Mouse (Mus musculus) neural tube, embryonic 12.5 days (tissue): ENCODE data around the gene Itsn1. TPM values are rescaled to one million over a fixed set of nuclear protein-coding genes. Genes with fewer than 3 reads are reported as not detected.

Experiments used
- ATAC-seq: fragments of 200-750 bp; cut with Nextera tagmentation; 2 replicates; pipeline ENCODE4 v1.8.0; 2017; ENCODE audit warnings: low read depth, mild to moderate bottlenecking, moderate TSS enrichment, moderate library complexity; ENCODE audit not compliant: low FRiP score
- H3K27ac ChIP-seq: fragments of 300-500 bp; sonication (generic); 2 replicates; pipeline ENCODE4 v1.5.1; 2016
- H3K27me3 ChIP-seq: fragments of 300-500 bp; sonication (generic); replicated peaks from 2 replicates; pipeline ENCODE4 v1.6.1; 2016; ENCODE audit warnings: mild to moderate bottlenecking
- H3K36me3 ChIP-seq: fragments of 300-500 bp; sonication (generic); 2 replicates; pipeline ENCODE4 v1.6.1; 2016; ENCODE audit warnings: mild to moderate bottlenecking
- H3K4me1 ChIP-seq: fragments of 300-500 bp; sonication (generic); 2 replicates; pipeline ENCODE4 v1.6.1; 2016
- H3K4me2 ChIP-seq: fragments of 300-500 bp; sonication (generic); replicated peaks from 2 replicates; pipeline ENCODE4 v1.6.1; 2016; ENCODE audit warnings: mild to moderate bottlenecking
- H3K4me3 ChIP-seq: fragments of 300-500 bp; sonication (generic); 2 replicates; pipeline ENCODE4 v1.5.1; 2016
- H3K9ac ChIP-seq: fragments of 300-500 bp; sonication (generic); 2 replicates; pipeline ENCODE4 v1.6.1; 2016; ENCODE audit warnings: mild to moderate bottlenecking
- H3K9me3 ChIP-seq: fragments of 300-500 bp; sonication (generic); 2 replicates; pipeline ENCODE4 v1.6.1; 2016; ENCODE audit warnings: mild to moderate bottlenecking
- WGBS: fragments of 180-500 bp; shearing (Covaris S2); methylation state at CpG from one replicate; pipeline ENCODE4 v1.1.7; 2016; 5-methylcytosine and 5-hydroxymethylcytosine counted together
- polyA plus RNA-seq: library from polyadenylated mRNA; unstranded; fragments of >200 nt; fragmentation: Nextera tagmentation; extraction: Ambion mirVana; gene quantifications from 2 replicates; pipeline ENCODE4 v1.2.1, GENCODE M21; 2016

Itsn1 gene
- polyA plus RNA-seq, 1 experiment from 2014 or later: 74.4 TPM

DNA sequence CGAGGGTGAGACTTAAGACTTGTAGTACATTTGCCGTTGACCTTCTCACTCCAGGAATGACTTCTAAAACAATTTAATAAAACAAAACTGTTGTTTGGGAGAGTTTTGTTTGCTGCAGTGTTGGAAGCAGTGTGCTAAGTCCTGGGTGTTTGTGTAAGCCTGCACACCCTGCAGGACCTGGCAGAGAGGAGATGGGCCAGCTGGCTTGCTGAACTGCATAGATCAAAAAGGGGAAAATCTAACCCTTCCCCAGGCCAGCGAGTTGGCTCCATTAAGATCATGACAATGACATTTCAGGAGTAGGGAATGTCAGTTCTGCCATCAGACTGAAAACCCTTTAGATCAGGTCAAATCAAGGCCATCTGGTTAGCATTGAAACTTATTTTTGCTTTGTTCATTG, 130.1 kb downstream of the Itsn1 start:
- no peak for ATAC-seq
- 89% methylated on average over 3 of the region's 3 CpGs for WGBS

DNA sequence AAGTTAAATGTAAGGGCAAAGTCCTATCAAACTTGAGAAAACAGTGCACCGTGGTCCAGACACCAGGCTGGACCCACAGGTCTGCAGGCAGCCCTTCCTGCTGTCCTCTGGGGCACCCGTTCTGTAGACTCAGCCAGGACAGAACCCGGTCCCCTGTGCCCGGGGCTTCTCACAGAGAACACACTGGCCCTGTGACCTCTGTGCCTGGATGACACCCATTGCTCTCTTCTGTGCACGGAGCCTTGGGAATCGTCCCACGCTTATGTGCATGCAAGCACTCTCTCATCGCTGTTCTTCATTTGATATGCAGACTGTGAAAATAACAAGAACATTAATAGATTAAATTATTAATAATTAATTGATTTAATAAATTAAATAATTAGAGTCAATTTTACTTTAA, 130.9 kb downstream of the Itsn1 start:
- H3K27ac ChIP-seq: no peak overlapping the region
- no peak for ATAC-seq

More for the DNA sequence above, 130.1 kb downstream of the Itsn1 start:
- no peaks in the 10 kb centered on the region for H3K27me3 ChIP-seq
- peaks cover 14% of the 10 kb centered on the region for H3K4me1 ChIP-seq
- H3K4me2 ChIP-seq: no peak overlapping the region
- H3K9me3 ChIP-seq: no peaks in the 10 kb centered on the region
- no peak overlapping the region for H3K4me3 ChIP-seq
- H3K9ac ChIP-seq: no peak overlapping the region
- H3K27ac ChIP-seq: no peak overlapping the region
- peaks cover 68% of the 10 kb centered on the region for H3K36me3 ChIP-seq

DNA sequence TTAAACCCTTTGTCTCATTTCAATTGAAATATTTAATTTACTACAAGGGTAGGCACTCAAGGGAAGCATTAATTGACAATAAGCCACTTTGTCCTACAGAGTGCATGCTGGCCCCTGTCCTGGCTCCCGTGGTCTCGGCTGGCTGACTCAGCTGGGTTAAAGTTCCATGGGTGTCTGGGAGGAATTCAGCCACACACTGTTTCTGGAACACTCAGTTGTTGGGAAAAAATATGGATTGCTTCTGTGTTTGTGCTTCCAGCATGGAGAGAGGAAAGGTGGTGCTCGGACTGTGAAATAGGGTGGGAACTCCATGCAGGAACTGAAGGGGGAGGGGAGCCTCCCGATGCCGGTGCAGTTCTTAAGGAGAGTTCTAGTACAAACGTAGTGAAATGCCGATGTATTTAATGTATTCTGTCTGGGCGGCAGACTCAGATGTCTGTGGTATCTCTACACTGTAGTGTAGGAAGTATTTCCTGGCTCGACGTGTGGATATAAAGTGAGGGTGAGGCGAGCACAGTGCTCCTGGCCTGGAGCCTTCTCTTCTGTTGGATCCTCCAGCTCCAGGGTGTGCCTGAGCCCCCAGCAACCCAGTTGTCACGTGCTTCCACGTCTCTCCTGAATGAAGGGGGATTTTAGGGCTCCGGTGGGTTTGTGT, 131.5 kb downstream of the Itsn1 start:
- Histone ChIP-seq H3K9ac (no peak overlapping the region), H3K9me3 (no peaks in the 10 kb centered on the region), H3K4me2 (no peak overlapping the region; the same call in 1 of the 2 replicates), H3K4me1 (peaks cover 14% of the 10 kb centered on the region), H3K27me3 (no peaks in the 10 kb centered on the region), H3K4me3 (no peak overlapping the region), H3K36me3 (peaks cover 69% of the 10 kb centered on the region), H3K27ac (no peak overlapping the region)
- 58% methylated on average over 14 of the region's 14 CpGs for WGBS
- no peak for ATAC-seq

More for the DNA sequence above, 130.9 kb downstream of the Itsn1 start:
- Histone ChIP-seq H3K4me1 (peaks cover 14% of the 10 kb centered on the region), H3K4me3 (no peak overlapping the region), H3K9me3 (no peaks in the 10 kb centered on the region), H3K9ac (no peak overlapping the region), H3K27me3 (no peaks in the 10 kb centered on the region), H3K4me2 (no peak overlapping the region), H3K36me3 (peaks cover 68% of the 10 kb centered on the region)
- 83% methylated on average over 8 of the region's 8 CpGs for WGBS

DNA sequence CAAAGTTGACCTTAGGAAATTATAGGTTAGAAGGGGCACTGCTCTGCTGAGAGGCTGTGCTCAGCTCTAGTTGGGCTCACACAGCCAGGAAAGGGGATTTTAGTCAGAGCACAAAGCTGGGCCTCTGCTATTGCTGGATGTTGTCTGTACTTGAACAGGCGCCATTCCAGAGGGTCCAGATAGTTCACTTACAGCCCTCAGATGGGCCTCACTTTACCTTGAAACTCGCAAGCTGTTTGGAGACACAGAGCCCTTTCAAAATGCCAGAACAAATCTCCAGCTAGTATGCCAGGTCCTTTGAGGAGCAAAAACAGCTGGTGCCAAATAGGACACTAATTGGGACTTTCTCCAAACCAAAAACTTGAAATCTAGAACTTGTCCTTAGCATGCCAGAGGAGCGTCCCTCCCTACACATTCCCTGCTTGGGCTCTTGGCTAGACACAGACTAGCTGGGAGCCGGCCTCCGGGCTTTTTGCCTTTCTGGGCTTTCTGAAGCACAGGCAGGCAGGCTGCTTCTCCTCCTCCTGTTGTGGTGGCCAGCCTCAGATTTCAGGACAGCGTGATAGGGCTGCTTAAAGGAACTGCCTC, 132.8 kb downstream of the Itsn1 start:
- no peak overlapping the region for H3K9ac ChIP-seq
- H3K4me2 ChIP-seq: no peak overlapping the region
- peaks cover 67% of the 10 kb centered on the region for H3K36me3 ChIP-seq
- H3K27ac ChIP-seq: no peak overlapping the region
- no peak for ATAC-seq
- 83% methylated on average over 6 of the region's 6 CpGs for WGBS
- peaks cover 14% of the 10 kb centered on the region for H3K4me1 ChIP-seq
- H3K27me3 ChIP-seq: no peaks in the 10 kb centered on the region
- H3K9me3 ChIP-seq: no peaks in the 10 kb centered on the region
- H3K4me3 ChIP-seq: no peak overlapping the region

DNA sequence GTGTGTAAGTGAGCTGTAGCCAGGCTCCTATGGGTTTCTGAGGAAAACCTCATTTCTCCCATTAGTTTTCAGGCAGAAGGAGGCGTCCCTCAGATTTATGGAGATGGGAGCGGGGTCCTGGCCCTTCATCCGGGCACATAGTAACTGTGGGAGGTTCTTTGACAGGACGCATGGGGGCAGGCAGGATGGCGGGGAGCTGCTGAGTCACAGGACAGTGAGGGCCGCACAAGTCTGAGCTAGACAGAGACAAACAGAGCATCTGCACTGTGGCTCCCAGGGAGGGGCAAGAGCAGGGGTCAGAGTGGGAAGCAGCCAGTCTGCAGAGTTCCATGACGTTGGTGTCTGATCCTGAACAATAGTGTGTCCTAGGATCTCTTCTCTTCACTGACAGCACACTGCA, 133.8 kb downstream of the Itsn1 start:
- H3K4me2 ChIP-seq: no peak overlapping the region
- no peaks in the 10 kb centered on the region for H3K9me3 ChIP-seq
- no peak overlapping the region for H3K9ac ChIP-seq
- WGBS: 64% methylated on average over 7 of the region's 7 CpGs
- H3K27ac ChIP-seq: no peak overlapping the region
- peaks cover 14% of the 10 kb centered on the region for H3K4me1 ChIP-seq
- H3K36me3 ChIP-seq: peaks cover 66% of the 10 kb centered on the region
- no peak for ATAC-seq
- no peaks in the 10 kb centered on the region for H3K27me3 ChIP-seq
- H3K4me3 ChIP-seq: no peak overlapping the region

DNA sequence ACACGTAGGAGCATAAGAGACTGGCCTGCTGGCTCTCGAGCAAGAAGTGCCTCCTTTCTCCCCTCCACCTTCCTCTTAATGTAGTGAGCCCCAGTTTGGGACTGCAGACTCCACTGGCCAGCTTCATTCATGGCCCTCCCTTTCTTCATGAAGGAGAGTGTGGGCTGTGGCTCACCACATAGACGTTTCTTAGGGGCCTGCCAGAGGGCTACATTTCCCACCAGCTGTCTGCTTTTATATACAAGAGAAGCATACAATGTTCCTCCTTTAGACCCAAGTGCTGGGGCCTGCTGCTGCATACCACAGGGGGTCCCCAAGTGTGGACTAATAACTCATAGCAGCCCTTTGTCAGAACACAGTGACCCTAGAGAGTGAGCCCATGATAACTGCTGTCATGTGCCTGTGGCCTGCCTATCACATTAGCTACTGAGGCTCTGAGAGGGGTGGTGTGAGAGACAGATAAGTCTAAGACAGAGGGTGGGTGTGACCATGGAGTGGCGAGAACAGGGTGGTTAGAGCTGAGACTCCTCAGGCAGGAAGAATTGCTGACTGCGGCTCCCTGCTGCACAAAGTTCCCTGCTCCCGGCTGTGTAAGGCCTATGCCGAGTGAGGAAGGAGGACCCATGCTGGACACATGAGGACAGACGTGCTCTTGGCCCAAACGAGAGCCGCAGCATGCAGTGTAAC, 135.7 kb downstream of the Itsn1 start:
- no peaks in the 10 kb centered on the region for H3K27me3 ChIP-seq
- peaks cover 75% of the 10 kb centered on the region for H3K36me3 ChIP-seq
- no peaks in the 10 kb centered on the region for H3K9me3 ChIP-seq
- WGBS: 68% methylated on average over 10 of the region's 10 CpGs
- H3K9ac ChIP-seq: no peak overlapping the region
- no peak overlapping the region for H3K4me2 ChIP-seq
- ATAC-seq: peak; percentile 46; the same call in 1 of the 2 replicates
- H3K4me1 ChIP-seq: peaks cover 9% of the 10 kb centered on the region
- H3K27ac ChIP-seq: no peak overlapping the region
- H3K4me3 ChIP-seq: no peak overlapping the region

DNA sequence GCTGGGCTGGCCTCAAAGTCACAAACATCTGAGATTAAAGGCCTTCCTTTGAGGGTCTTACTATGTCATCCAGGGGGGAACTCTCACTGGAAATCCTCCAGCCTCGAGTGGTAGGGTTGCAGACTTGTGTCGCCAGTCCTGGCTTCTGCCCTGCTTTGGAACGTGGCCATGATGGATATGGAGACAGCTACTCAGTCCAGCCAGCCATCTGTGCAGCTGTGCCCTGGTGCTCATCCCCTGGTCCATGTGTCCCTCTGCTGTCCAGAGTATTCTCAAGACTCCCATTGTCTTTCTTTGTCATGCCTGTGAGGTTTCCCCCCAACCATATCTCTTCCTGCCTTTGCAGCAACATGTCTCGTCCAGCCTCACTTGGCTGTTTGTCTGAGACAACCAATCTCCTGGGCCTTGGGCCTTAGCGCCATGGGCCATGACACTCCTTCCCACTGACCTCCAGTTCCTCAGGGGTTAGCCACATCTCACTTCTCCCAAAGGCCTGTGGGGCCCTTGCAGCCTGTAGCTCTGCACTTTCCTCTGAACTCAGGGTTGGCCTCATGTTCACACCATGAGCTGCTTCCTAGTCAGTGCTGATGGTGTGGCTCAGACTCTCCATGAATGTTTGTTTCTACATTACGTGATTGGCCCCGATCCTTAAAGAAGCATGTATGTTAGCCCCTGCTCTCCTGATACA, 136.6 kb downstream of the Itsn1 start:
- no peak for ATAC-seq
- Histone ChIP-seq H3K4me2 (no peak overlapping the region), H3K4me3 (no peak overlapping the region), H3K4me1 (peaks cover 3% of the 10 kb centered on the region), H3K9ac (no peak overlapping the region), H3K27ac (no peak overlapping the region), H3K9me3 (no peaks in the 10 kb centered on the region), H3K27me3 (no peaks in the 10 kb centered on the region), H3K36me3 (peaks cover 82% of the 10 kb centered on the region)
- WGBS: 88% methylated on average over 7 of the region's 7 CpGs

DNA sequence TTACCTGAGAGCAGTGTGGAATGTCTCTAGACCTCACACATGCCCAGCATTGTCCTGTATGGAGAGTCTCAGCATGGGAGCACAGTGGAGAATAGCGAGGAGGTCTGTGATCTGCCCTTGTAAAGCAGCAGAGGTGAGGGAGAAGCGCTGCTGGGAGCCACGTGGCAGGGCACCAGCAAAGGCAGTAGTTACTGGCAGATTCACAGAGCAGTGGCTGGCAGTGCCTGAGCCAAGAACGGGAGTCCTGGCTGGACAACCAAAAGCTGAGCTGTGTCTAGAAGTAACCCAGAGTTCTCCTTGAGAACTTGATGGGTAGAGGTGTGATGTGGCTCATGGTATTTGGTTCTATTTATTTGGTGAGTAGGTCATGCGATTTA, 137.2 kb downstream of the Itsn1 start:
- peaks cover 84% of the 10 kb centered on the region for H3K36me3 ChIP-seq
- H3K27me3 ChIP-seq: no peaks in the 10 kb centered on the region
- no peak overlapping the region for H3K4me3 ChIP-seq
- no peak overlapping the region for H3K27ac ChIP-seq
- 87% methylated on average over 5 of the region's 5 CpGs for WGBS
- no peaks in the 10 kb centered on the region; the same call in 1 of the 2 replicates for H3K4me1 ChIP-seq
- H3K9ac ChIP-seq: no peak overlapping the region
- H3K4me2 ChIP-seq: no peak overlapping the region
- ATAC-seq: no peak
- no peaks in the 10 kb centered on the region for H3K9me3 ChIP-seq

DNA sequence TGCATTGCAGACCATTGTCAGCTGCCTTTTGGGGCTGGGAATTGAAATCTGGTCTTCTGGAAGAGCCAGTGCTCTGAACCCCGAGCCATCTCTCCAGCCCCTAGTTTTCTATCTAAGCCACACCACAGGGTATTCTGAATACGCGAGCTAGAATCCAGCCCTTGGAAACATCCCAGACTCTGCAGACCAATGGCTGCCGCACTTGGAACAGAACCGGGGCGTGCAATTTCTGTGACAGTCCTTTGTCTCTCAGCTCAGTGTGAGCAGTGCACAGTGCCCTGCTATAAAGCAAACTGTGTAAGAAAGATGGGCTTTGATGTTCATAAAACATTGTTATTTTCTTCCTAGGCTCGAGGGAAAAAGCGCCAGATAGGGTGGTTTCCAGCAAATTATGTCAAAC, 138.6 kb downstream of the Itsn1 start:
- no peak overlapping the region for H3K4me2 ChIP-seq
- H3K9ac ChIP-seq: no peak overlapping the region
- WGBS: 93% methylated on average over 8 of the region's 8 CpGs
- H3K36me3 ChIP-seq: peaks cover 94% of the 10 kb centered on the region
- no peak for ATAC-seq
- H3K27me3 ChIP-seq: no peaks in the 10 kb centered on the region
- H3K4me3 ChIP-seq: no peak overlapping the region
- no peaks in the 10 kb centered on the region for H3K9me3 ChIP-seq
- H3K4me1 ChIP-seq: no peaks in the 10 kb centered on the region
- no peak overlapping the region for H3K27ac ChIP-seq

DNA sequence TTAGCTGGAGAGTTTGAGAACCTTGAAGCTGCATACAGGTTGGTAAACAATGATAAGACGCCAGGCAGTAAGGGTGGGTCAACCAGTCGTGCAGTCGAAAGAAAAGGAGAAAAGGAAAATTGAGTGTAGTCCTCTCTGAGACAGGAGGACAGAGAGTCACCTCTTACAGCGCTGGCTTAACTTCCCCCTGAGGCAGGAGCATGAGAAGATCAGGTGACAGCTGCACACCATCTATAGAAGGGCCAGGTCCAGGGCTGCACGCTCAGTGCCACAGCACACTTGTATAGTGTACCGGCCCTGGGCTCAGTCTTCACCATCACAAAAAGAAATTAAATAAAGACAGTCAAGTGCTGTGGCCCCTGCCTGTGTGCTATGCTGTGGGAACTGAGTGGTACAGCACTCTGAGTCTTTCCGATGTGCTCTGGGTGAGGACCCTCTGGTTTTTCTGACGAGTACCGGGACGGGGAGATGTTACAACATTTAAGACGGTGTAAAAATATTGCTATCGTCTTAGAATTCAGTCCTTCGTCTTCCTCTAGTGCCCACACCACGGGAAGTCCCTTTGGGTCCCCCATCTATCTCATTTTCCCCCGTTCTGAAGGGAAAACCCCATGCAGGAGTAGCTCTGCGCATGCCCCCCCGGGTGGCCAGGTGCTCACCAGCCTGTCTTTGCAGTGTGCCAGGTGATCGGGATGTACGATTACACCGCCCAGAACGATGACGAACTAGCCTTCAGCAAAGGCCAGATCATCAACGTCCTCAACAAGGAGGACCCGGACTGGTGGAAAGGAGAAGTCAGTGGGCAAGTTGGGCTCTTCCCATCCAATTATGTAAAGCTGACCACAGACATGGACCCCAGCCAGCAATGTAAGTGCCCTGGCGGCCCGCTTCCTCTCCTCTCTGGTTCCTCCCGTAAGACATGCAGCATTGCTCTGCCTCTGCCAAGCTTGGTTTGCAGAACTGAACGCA, 140.1 kb downstream of the Itsn1 start:
- Histone ChIP-seq H3K4me1 (no peaks in the 10 kb centered on the region), H3K9ac (no peak overlapping the region), H3K4me2 (no peak overlapping the region), H3K4me3 (no peak overlapping the region), H3K27ac (no peak overlapping the region), H3K36me3 (peaks cover 81% of the 10 kb centered on the region), H3K9me3 (no peaks in the 10 kb centered on the region), H3K27me3 (no peaks in the 10 kb centered on the region)
- 93% methylated on average over 28 of the region's 28 CpGs for WGBS
- no peak for ATAC-seq

DNA sequence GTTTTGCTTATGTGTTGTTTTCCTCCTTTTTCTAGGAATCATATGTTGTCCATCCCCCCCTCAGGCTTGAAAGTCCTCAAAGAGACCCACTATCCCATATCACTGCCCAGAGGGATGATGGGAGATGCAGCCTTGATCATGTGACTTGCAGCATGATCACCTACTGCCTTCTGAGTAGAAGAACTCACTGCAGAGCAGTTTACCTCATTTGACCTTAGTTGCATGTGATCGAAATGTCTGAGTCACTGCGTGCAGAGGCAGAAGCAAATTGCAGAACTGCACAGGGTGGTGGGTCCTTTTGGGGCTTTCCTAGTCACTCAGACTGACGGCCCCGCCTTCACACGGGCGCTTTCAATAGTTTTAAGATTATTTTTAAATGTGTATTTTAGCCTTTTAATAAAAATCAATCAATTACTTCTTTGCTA, 141.1 kb downstream of the Itsn1 start:
- no peak for ATAC-seq
- Histone ChIP-seq H3K9ac (no peak overlapping the region), H3K27me3 (no peaks in the 10 kb centered on the region), H3K36me3 (peaks cover 72% of the 10 kb centered on the region), H3K9me3 (no peaks in the 10 kb centered on the region), H3K27ac (no peak overlapping the region), H3K4me1 (peaks cover 9% of the 10 kb centered on the region), H3K4me2 (no peak overlapping the region), H3K4me3 (no peak overlapping the region)
- 95% methylated on average over 6 of the region's 6 CpGs for WGBS
